In genomic region chr12:91948602-91949167, GRCm38 (mm10) we compare ENCODE assay signal across 27 mouse cellular contexts.
DNase-seq lines count a peak whose midpoint lies in the region; ATAC-seq and TF ChIP-seq lines count a peak whose summit lies in the region.
"Had no signal": no experiment of that assay in that cellular context is flagged by ENCODE, and none has a peak within 500 bp of the region (broad histone marks: within the 10 kb centered on the region; RNA-seq: fewer than 3 reads in every experiment).

No protein-coding gene starts in this region.

- no peaks in the 10 kb centered on the region for H3K9me3 ChIP-seq in lung, embryonic 14.5 days (ENCODE audit: low read depth, low read length)
- H3K9me3 ChIP-seq in limb, embryonic 11.5 days (ENCODE audit: control insufficient read depth, low read length): no peaks in the 10 kb centered on the region
- H3K9me3 ChIP-seq in forebrain, embryonic 10.5 days: no peaks in the 10 kb centered on the region
- H3K9me3 ChIP-seq in intestine, postnatal 0 days (ENCODE audit: control insufficient read depth): no peaks in the 10 kb centered on the region
- H3K9me3 ChIP-seq: embryonic facial prominence, embryonic 12.5 days; forebrain, embryonic 15.5 days; hindbrain, embryonic 12.5 days; neural tube, embryonic 12.5 days had no signal

- H3K27ac ChIP-seq in lung, embryonic 14.5 days (ENCODE audit: low read depth): peak overlapping the region; percentile 63; the same call in 1 of the 2 replicates
- H3K27ac ChIP-seq in limb, embryonic 11.5 days (replicated peaks; ENCODE audit: low read depth, low read length): no peak overlapping the region
- no peak overlapping the region for H3K27ac ChIP-seq in forebrain, embryonic 10.5 days
- no peak overlapping the region for H3K27ac ChIP-seq in intestine, postnatal 0 days (ENCODE audit: low read depth, low read length)
- H3K27ac ChIP-seq: embryonic facial prominence, embryonic 12.5 days; forebrain, embryonic 15.5 days; heart, embryonic 13.5 days; hindbrain, embryonic 12.5 days; neural tube, embryonic 12.5 days had no signal

- no peak overlapping the region for H3K9ac ChIP-seq in lung, embryonic 14.5 days
- no peak overlapping the region for H3K9ac ChIP-seq in limb, embryonic 11.5 days (ENCODE audit: low read length)
- H3K9ac ChIP-seq in intestine, postnatal 0 days (ENCODE audit: low read depth, low read length): no peak overlapping the region
- H3K9ac ChIP-seq: embryonic facial prominence, embryonic 12.5 days; forebrain, embryonic 15.5 days; heart, embryonic 13.5 days; hindbrain, embryonic 12.5 days; liver, postnatal 0 days; neural tube, embryonic 12.5 days had no signal

- H3K27me3 ChIP-seq in lung, embryonic 14.5 days (ENCODE audit: insufficient read depth, low read length): no peaks in the 10 kb centered on the region
- H3K27me3 ChIP-seq in limb, embryonic 11.5 days (ENCODE audit: control insufficient read depth, insufficient read depth, low read length): no peaks in the 10 kb centered on the region
- H3K27me3 ChIP-seq in forebrain, embryonic 10.5 days (ENCODE audit: poor library complexity, severe bottlenecking): no peaks in the 10 kb centered on the region
- H3K27me3 ChIP-seq in intestine, postnatal 0 days (replicated peaks; ENCODE audit: control insufficient read depth, insufficient read depth, low read length): no peaks in the 10 kb centered on the region
- H3K27me3 ChIP-seq: embryonic facial prominence, embryonic 12.5 days; forebrain, embryonic 15.5 days; heart, embryonic 13.5 days; hindbrain, embryonic 12.5 days; megakaryocyte, embryonic 14.5 days; neural tube, embryonic 12.5 days had no signal

- 22% methylated on average over 8 of the region's 8 CpGs for WGBS in lung, embryonic 14.5 days
- WGBS in limb, embryonic 11.5 days: 37% methylated on average over 8 of the region's 8 CpGs
- WGBS in forebrain, embryonic 10.5 days: 87% methylated on average over 8 of the region's 8 CpGs
- 64% methylated on average over 8 of the region's 8 CpGs for WGBS in intestine, postnatal 0 days

- no peaks in the 10 kb centered on the region; the same call in 1 of the 2 replicates for H3K4me1 ChIP-seq in lung, embryonic 14.5 days (ENCODE audit: insufficient read depth)
- H3K4me1 ChIP-seq in limb, embryonic 11.5 days (ENCODE audit: control insufficient read depth, insufficient read depth, low read length): peaks cover 3% of the 10 kb centered on the region
- H3K4me1 ChIP-seq in forebrain, embryonic 10.5 days: 0 out of 2 replicates have a peak, but pooled peaks cover 3% of the 10 kb centered on the region
- no peaks in the 10 kb centered on the region for H3K4me1 ChIP-seq in intestine, postnatal 0 days (replicated peaks; ENCODE audit: control insufficient read depth, insufficient read depth, low read length)
- H3K4me1 ChIP-seq: embryonic facial prominence, embryonic 12.5 days; forebrain, embryonic 15.5 days; heart, embryonic 13.5 days; hindbrain, embryonic 12.5 days; megakaryocyte, embryonic 14.5 days; neural tube, embryonic 12.5 days had no signal

- H3K36me3 ChIP-seq in lung, embryonic 14.5 days (ENCODE audit: insufficient read depth): no peaks in the 10 kb centered on the region
- no peaks in the 10 kb centered on the region for H3K36me3 ChIP-seq in limb, embryonic 11.5 days (ENCODE audit: control insufficient read depth, insufficient read depth, low read length)
- H3K36me3 ChIP-seq in forebrain, embryonic 10.5 days (replicated peaks): no peaks in the 10 kb centered on the region
- H3K36me3 ChIP-seq in intestine, postnatal 0 days (ENCODE audit: control insufficient read depth, insufficient read depth): no peaks in the 10 kb centered on the region
- H3K36me3 ChIP-seq: embryonic facial prominence, embryonic 12.5 days; forebrain, embryonic 15.5 days; heart, embryonic 13.5 days; hindbrain, embryonic 12.5 days; neural tube, embryonic 12.5 days had no signal

- ATAC-seq in lung, embryonic 14.5 days (ENCODE audit: insufficient read depth): peak; percentile 85
- peak; percentile 76; the same call in 1 of the 2 replicates for ATAC-seq in limb, embryonic 11.5 days (ENCODE audit: insufficient number of reproducible peaks, low FRiP score, low TSS enrichment, low read depth)
- no peak for ATAC-seq in intestine, postnatal 0 days
- ATAC-seq: forebrain, embryonic 15.5 days; liver, postnatal 0 days had no signal

- no peak for TF ChIP-seq CTCF in lung, embryonic 14.5 days (IDR thresholded peaks at IDR 0.05; ENCODE audit: low read depth)
- no peak for TF ChIP-seq CTCF in intestine, postnatal 0 days (IDR thresholded peaks at IDR 0.05; ENCODE audit: low read depth)

- no peak overlapping the region for H3K4me3 ChIP-seq in lung, embryonic 14.5 days (ENCODE audit: low read depth, low read length)
- no peak overlapping the region for H3K4me3 ChIP-seq in limb, embryonic 11.5 days (ENCODE audit: low read depth, low read length)
- no peak overlapping the region for H3K4me3 ChIP-seq in forebrain, embryonic 10.5 days
- no peak overlapping the region for H3K4me3 ChIP-seq in intestine, postnatal 0 days (ENCODE audit: low read depth, low read length)
- H3K4me3 ChIP-seq: embryonic facial prominence, embryonic 12.5 days; forebrain, embryonic 15.5 days; heart, embryonic 13.5 days; hindbrain, embryonic 12.5 days; megakaryocyte, embryonic 14.5 days; neural tube, embryonic 12.5 days had no signal

- peak; percentile 35 for DNase-seq in embryo, embryonic 10 days (ENCODE audit: low spot score)
- DNase-seq in embryo, embryonic 9.5 days (ENCODE audit: extremely low spot score): no peak
- DNase-seq in lung, embryonic 14.5 days: peak; percentile 43
- no peak for DNase-seq in lung, postnatal 4 days
- DNase-seq in limb, embryonic 11.5 days (ENCODE audit: low spot score): peak; percentile 30
- DNase-seq in lung, postnatal 25 days (ENCODE audit: low spot score): peak; percentile 63
- DNase-seq in forebrain, embryonic 10.5 days (ENCODE audit: extremely low spot score, low spot score): no peak
- DNase-seq: adrenal gland, postnatal 10 days; cerebellum, adult 9-10 months; gastrocnemius, postnatal 14 days; heart, adult 18-20 months; heart, postnatal 14 days; kidney, adult 2 months; layer of hippocampus, adult 9-11 months; liver, postnatal 0 days; midbrain, embryonic 14.5 days; retina, postnatal 1 day; right cerebral cortex, postnatal 25 days; spleen, adult 18-20 months had no signal

- no peak overlapping the region for H3K4me2 ChIP-seq in lung, embryonic 14.5 days
- H3K4me2 ChIP-seq in limb, embryonic 11.5 days (ENCODE audit: low read depth, severe bottlenecking): no peak overlapping the region
- no peak overlapping the region for H3K4me2 ChIP-seq in intestine, postnatal 0 days (replicated peaks; ENCODE audit: low read depth)
- H3K4me2 ChIP-seq: embryonic facial prominence, embryonic 12.5 days; forebrain, embryonic 15.5 days; heart, embryonic 13.5 days; hindbrain, embryonic 12.5 days; liver, embryonic 11.5 days; neural tube, embryonic 12.5 days had no signal

Comparison
In these comparisons a context has a peak if more than half of its experiments do, and no peak if none do; other contexts are left out.
1. DNase-seq: peak in embryo, embryonic 10 days (single experiment), lung, embryonic 14.5 days (single experiment), limb, embryonic 11.5 days (single experiment) and lung, postnatal 25 days (single experiment); none in embryo, embryonic 9.5 days (single experiment), lung, postnatal 4 days (0 of 2) and forebrain, embryonic 10.5 days (single experiment).